Mouse (Mus musculus) embryo, embryonic 10.5 days (tissue): ENCODE results near the gene Ttc30a1.

ENCODE experiments used
- DNase-seq: peaks from one replicate; pipeline ENCODE4 v3.0.0-alpha.2; 2015; ENCODE audit warnings: low spot score

Ttc30a1 gene

DNA sequence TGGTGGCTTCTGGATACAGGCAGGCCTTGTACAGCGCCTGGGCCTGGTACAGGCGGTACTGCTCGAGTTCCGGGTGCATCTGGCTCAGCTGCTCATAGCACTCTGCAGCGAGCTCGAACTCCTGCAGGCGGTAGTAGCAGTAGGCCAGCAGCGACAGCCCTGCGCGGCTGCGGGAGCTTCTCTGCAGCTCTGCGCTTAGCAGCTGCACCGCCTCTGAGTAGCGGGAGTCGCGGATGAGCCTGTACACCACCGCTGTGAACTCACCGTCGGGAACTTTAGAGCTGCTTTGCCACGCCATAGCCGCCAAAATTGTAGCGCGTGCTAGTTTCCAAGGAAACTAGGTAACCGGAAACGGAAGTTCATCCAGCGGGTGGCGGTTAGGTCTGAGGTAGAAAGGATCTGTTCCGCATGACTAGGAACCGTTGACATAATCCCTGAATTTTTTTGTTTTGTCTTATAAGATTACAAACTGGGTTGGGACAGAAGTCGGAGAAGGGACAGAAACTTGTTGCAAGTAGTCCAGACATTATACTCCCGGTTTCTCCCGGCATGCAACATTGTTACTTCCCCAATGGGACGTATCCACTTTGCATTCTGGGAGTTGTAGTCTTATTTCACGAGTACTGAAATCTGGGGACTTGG lies at the start of gene Ttc30a1:
Gene Ttc30a1, minus strand, starts transcription at position 528 of the 642 bp plus-strand sequence.
- peak; percentile 93 for DNase-seq

DNA sequence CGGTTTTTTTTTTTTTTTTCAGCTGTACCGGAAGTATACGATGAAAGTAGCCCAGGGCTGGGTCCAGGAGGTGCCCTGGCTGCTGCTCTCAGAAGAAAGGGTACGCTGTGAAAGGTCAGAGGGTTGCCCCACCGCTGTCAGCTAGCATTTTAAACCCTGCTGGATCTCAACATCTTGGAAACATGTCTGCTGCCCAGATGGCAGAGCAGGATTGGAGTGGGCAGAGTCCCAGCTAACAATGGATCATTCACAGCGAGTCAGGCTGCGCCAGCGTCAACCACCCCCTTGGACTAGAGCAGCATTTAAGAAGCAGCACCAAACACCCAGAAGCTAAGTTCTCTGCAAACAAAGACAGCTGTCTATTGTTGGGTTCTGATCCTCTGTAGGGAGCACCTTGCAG lies 48.3 kb upstream of the Ttc30a1 start:
- peak; percentile 77 for DNase-seq

DNA sequence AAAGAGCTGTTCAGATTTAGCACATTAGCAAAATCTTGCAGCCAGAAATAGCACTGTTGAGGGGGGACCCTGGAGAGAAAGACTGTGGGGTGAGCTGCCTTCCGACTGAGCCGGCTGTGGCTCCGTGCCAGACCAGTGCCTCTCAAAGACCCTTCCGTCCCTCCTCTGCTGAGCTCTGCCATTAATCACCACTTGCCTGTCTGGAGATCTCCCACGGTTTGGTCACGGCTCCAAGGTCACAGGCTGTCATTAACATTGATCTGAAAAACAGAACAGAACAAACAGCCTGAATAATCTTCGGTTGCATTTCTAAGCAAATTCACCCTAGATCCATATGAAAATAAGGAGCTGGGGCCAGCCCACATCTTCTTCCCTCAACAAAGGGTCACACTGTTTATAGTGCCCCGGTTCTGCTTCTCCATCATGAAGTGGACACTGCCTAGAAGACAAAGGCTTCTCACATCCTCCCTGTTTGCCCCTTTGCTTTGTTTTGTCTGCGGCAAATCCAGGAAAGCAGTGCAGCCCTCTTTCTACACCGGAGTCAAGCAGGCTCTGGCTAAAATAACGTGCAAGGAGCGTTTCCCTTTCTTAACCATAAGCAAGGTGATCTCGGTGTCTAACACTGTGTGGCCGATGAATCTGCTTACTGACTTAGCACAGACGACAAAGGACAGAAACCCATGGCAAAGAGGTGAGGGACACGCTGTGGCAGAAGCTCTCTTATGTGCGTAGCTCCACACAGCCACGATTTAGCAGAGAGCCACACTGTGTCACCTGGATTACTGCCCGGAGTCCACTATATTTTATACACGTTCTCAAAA lies 47.5 kb upstream of the Ttc30a1 start:
- peak; percentile 86 for DNase-seq

DNA sequence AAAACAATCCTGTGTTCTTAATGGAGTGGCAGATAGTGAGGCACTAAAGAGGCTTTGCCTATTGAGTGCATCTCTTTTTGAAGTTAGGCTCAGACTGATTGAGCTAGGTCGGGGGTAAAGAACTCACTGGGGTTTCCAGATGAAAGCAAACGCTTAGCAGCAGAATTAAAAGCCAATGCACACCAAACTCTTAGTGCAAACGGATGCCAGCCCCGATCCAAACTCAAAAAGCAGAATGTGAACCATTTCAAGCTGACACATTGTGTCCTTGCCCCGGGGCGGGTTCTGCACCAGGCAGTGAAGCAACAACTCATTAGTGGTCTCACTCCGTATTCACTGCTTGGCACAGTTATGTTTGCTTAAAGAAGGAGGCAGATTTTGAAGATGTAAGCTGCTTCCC lies 35.1 kb upstream of the Ttc30a1 start:
- DNase-seq: peak; percentile 50

DNA sequence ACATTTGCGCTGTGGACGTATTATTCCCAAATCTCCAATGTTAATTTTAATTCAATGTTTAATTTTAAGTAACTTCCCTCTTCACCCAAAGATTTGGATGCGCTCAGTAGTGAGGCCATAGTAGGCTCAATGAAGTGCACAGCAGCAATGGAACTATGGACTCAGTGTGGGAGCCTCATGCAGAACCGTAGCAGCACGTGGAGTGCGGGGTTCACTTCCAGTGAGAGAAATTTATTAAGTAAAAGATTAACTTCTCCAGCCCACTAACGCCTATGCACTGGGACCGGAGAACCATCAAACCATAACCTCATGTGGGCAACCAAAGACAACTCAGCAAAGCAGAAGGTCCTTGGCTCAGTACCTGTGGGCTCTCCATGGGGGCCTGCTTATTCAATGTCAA lies 34.4 kb upstream of the Ttc30a1 start:
- DNase-seq: no peak

DNA sequence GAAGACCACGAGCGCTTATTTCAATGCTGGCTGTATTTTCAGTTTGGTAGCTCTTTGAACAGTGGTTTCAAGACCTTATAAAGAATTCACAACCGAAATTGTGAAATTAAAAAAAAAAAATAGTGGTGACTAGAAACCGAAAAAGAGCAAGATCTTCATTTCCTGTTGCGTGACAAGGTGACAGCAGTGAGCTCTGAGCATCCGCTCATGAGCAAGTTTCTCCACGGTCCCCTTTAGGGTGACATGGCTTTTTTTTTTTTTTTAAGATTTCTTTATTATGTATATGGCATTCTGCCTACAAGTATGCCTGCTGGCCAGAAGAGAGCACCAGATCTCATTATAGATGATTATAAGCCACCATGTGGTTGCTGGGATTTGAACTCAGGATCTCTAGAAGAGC lies 33.7 kb upstream of the Ttc30a1 start:
- DNase-seq: no peak

DNA sequence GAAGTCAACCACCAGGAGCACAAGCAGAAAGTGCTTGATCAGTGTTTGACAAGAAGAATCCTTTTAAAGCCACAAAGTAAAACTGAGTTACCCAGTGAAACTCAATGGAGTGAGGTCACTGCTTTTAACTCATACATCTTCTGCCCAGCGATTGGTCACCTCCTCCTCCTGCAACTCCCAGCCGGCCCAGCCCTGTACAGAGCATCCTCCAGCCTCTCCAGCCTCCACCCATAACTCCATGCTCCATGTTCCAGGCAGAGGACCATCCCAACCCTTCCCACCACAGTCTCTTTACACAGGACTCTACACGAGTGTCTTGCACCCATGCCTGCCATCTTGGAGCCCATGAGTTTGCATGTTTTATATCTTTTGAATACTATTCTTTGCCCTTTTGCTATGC lies 32.9 kb upstream of the Ttc30a1 start:
- DNase-seq: no peak

DNA sequence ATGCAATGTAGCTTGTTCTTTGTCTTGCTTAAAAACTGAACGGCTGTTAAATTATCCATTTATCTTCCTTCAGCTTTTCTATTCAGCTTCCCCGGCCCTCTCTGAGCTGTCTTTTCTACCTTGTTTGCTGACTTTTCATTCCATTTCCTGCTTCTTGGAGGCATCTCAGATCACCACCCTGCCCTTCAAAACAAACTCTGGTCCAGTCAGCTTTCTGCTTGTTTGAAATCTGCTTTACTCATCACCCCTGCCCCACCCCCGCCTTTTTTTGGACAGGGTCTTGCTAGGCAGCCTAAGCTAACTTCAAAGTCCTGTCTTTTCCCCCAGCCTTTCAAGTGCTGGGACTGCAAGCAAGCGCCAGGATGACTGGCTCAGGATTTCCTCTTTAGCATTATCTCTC lies 24.4 kb upstream of the Ttc30a1 start:
- peak; percentile 69 for DNase-seq

DNA sequence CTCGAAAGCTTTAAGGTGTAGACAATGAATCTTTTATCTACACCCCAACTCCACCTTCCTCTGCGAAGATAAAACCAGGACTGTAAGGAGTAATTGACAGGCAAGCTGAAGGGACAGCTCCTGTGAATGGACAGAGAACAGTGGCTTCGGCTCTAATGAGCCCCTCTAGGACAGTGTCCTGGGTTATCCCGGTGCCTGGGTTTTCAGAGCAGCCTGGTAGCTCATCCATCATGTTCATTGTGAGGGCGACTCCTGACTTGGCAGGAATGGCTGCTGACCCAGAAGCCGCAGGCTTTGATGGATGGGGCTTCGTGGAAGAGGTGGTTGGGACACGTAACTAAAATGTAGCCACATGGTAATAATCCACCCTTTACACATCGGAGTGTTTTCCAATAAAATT lies 21.1 kb upstream of the Ttc30a1 start:
- DNase-seq: peak; percentile 56

DNA sequence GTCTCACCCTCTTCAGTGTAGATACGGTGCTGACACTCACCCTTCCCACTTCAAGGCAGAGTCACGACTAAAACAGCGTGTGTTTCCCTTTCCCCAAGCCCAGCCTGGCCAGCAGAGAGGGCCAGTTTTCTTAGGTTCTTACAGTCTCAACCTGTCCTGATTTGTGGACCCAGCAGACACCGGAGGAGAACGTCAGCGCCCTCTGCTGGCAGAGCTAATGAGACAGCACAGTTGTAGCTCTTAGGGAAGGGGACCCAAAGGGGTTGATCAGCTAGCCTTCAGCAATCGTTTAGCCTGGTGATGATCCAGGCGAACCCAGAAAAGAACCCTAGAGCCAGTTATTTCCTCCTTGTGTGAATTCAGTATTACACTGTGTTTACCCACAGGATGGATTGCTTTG lies 19.6 kb upstream of the Ttc30a1 start:
- DNase-seq: peak; percentile 73

DNA sequence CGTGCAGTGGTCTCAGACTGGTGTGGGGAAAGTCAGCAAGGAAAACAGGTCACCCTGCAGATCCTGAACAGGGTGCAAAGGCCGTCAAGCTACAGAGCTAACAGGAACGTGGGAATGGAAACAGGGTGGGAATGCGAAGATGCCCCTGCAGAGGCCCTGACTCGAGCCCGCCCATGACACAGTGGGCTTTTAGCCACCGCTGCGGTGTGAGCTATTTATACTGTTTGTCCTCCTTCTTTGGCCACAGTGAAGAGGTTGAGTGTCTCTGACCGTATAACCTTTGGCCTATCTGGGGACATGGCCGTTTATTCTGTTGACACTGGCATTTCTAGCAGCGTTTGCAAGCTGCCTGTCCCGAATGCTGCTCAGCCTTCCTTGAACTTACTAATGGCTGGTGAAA lies 17.9 kb upstream of the Ttc30a1 start:
- DNase-seq: peak; percentile 57

DNA sequence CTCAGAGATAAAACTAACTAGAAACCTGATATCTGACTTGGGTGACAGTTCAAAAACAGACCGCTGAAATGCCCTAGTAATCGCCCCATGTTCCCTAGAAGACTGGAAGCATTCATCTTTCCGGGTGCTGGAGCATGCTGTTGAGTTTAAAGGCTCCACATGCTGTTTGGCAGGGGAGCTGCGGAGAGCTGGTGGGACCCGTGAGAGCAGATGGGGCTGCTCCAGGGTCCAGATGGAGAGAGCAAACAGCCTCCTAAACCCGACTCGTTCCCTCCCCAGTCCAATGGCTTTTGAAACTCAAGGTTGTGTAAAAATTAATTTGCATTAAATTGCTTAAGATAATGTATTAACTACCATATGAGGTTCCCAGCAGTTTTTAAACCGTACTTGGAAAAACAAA lies 16.9 kb upstream of the Ttc30a1 start:
- DNase-seq: peak; percentile 56

DNA sequence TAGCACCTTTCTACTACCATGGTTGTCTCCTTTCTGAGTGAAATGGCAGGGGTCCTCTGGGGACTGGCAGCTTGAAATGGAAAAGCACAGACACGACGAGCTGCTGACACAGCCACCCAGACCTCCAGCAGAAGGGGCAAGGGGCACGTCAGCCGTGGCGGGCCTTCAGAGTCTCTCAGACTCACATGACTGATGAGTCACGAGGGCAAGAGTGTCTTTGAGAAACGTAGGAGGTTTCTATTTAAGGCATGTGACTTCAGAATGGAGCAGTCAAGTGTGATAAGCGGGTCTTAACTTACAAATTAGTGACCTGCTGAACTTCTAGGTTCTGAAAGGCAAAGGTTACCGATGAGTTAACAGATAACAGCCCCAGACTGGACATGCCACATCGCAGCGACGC lies 16.0 kb upstream of the Ttc30a1 start:
- DNase-seq: peak; percentile 64

DNA sequence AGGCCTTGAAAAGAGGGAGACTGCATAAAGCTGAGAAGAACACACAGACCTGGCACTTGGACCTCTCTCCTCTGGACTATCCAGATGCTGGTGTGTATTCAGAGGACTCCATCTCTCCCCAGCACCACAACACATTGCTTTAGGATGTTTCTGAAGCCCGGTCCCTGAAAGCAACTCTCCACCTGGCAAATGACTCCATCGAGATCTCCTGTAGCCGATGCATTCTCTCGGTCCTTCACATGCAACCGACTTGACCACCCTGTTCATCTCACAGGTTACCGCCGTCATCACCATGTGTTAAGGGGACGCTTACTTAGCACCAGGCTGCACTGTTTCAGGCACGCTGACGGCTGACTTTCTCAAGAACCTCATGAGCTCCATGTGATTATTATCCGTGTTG lies 13.1 kb upstream of the Ttc30a1 start:
- no peak for DNase-seq

DNA sequence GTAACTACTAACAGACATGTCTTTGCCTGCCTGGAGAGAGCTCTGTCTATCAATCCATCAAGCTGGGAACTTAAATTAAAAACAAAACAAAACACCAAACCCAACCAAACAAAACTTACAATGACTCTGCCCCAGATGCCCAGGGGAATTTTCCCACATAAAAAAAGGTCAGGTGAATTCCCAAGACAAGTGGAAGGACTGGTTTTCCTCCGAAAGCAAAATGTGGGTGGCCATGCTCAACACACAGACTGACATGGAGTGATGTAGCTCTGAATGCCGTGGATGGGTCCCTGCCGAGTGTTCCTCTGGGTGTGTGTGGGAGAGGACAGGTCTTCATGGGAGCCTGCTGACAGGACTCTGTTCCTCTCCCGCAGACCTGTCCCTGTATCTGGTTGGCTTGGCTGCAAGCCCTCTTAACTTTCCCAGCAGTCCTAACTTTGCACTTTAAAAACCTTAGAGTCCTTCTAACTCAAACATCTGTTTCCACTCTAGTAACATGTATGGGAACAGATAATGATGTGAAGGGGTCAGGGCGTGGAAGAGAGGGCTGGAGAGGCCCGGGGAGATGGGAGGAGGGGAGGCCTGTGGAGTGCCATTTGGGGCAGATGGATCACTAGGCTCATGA lies 9.9 kb upstream of the Ttc30a1 start:
- DNase-seq: peak; percentile 57

DNA sequence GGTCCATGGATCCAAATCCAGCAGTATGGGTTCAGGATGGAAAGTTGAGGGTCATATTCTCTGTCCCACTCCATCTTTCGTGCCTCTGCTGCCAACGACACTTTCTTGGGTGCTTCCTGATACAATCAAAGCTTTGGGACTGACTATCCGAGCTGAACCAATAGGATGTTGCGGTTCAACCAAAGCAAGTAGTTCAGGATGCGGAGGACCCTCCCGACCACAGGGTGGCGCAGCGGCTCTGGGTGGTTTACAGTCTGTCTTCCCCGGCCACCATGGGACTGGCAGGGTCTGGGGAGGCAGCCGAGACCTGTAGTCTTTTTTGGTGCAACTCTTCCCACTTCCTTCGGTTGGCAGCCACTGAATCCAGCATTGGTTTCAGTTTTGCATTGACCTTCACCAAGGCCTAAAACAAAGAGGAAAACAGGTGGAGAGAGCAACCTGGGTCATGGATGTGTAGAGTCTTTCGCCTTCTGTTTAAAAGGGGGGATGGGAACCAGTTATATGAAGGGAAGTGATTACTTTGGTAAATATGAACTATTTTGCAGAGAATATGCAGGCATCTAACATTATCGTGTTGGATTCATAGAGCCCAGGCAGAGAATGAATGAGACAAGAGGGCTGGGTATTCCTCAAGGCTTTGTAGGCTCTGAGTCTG lies 9.2 kb upstream of the Ttc30a1 start:
- DNase-seq: peak; percentile 81

DNA sequence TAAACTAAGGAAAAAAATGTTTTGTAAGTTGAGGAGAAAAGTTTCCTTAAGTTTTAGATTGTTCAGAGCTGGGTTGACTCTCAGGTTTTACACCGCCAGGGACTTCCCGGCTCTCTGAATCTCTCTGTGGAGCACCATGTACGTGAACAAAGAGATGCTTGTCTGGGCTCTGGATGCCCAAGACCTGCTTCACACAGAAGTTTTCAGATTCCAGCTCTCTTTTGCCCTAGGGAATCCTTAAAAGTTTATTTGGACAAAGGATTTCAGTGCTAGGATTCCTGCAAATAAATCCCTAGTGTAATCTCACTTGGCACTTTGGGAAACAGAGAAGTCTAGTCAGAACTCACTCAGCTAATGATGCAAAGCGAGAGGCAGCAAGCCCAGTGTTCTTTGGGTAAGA lies 7.9 kb upstream of the Ttc30a1 start:
- peak; percentile 61 for DNase-seq

DNA sequence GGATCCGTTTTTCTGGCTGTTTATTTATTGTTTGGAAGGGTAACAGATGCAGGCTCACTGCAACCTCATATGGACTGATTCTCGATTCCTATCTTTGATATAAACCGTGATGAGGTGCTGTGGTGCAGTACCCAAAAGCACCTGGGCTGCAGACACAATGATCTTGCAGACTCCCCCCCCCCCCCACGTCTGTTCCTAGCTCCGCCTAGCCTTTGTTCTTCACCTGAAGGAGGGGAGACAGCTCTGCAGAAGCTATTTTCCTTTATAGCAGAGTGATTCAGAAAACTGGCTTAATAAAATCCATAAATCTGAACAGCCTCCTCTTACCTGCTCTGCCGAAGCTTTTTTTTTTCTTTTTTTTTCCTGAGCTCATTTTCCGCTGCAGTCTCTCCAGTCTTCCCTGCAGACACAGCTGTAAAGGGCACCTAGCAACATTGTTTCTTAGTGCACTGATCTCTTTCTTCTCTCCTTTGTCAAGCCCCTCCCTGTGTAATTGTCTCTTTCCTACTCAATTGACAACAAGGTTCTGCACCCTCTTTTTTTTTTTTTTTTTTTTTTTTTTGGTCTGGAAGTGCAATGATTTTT lies 7.1 kb upstream of the Ttc30a1 start:
- DNase-seq: no peak

DNA sequence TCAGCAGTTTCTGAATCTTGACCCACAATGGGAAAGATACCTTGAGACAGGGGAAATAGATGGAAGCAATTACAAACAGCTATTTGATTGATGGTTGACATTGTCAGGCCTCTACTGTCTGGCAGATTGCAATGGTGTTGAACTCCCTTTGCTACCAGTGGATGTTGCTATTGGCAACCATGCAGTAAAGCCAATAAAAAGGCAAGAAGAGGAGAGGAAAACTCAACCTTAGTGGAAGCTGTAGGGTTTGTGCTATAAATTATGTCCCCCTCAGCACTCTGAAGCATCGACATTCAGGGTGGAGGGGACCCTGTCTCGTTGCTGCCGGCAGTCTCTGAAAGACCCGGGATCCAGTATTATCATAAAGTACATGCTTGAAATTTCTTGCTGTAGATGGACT lies 6.6 kb upstream of the Ttc30a1 start:
- DNase-seq: peak; percentile 47

DNA sequence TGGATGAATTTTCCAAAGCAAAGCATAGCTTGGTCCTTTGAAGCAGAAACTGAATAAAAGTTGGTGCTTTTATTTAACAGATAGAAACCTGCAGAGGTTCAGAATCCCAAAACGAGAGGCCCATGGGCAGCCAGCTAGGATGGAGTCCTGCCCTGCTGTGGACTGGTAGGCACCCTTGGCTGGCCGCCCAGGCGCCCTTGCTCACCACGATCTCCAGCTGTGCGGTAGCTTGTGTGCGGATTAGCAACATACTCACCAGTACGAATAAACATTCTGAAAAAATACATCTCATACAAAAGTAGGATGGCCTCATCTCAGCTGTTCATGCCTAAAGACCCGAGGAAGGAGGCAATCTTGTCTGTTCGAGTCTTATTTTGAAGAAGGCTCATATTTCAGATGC lies 6.0 kb upstream of the Ttc30a1 start:
- no peak for DNase-seq

DNA sequence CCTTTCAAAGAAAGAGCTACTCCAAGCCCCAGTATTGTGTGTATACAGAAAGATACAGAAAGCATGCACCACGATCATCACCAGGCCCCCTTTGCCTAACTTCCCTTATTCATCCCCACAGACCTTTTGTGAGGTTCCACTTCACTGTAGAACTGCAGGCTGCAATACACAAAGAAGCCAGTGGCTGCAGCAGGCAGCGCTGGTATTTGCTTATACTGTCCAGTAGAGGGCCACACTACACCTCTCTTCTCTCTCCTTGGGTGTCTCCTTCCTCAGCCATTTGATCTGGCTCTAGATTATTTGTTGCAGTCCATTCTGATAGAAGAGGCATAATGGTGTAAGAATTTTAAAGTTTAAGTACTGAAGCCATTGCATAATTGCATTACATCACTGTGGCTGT lies 3.4 kb upstream of the Ttc30a1 start:
- DNase-seq: peak; percentile 92

DNA sequence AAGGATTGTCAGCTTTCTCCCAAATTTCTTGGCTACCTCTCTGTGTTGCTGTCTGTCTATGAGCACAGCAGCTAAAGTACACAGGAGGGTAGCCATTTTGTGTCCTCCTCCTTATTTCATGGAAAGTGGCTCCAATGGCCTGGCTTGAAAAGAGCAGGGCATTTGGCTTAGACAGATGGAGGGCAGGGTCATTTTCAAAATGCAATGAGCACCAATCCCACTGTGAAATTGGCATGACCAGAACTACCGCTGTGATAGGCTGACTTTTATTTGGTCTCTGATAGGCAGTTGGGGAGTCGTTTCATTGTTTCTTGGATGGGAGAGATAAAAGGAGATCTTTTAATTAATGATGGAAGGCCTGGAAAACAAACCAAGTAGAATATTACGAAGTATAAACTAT lies 2.1 kb upstream of the Ttc30a1 start:
- DNase-seq: no peak
